Mouse (Mus musculus): Measurements from ENCODE around the gene Sf1.

GRCm38 (mm10) chr19:6372433-6372832, 8.9 kb downstream of the Sf1 start:
- no peak for TF ChIP-seq POLR2A (IDR thresholded peaks at IDR 0.05; ENCODE audit: insufficient read depth, low read length)
- TF ChIP-seq CTCF (IDR thresholded peaks at IDR 0.05; ENCODE audit: low read depth, low read length), result no peak
- TF ChIP-seq EP300 (IDR thresholded peaks at IDR 0.05; ENCODE audit: insufficient read depth, low read depth, low read length), result no peak
